Mouse (Mus musculus): ENCODE measurements around the gene Ppil6.

The Ppil6 gene

GRCm38 (mm10) chr10:41479961-41480360 lies 10.3 kb upstream of the Ppil6 start:
- DNase-seq: no peak

DNA sequence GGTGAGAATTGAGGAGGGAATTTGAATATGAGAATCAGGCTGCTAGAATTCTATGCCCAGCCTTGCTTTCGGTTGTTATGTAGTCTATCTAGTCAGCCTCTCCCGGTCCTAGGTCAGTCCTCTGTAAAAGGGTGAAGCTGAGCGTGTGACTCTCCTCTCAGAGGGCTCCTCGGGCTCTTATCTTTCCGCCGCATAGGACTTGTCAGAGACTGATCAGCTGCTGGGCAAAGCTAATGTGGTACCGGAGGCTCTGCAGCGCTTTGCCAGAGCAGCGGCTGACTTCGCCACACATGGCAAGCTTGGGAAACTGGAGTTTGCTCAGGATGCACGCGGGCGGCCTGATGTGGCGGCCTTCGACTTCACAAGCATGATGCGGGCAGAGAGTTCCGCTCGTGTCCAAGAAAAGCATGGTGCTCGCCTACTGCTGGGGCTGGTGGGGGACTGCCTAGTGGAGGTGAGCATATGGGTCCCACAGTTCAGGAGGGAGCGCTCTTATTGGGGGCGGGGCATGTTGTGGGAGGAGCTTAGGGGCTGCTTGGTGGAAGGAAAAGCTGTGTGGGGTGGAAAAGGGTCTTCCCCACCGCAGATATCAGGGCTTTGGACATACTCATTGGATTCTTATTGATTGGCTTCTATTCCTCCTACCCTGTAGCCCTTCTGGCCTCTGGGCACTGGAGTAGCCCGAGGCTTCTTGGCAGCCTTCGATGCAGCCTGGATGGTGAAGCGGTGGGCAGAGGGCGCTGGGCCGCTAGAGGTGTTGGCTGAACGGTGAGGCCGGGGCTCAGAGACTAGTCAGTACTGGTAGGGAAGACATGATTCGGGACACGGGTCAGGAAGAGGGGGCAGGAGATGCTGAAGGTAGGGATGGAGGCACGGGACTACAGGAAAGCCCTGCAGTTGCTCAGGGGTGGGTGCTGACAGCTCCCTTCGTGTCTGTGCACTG lies 9.0 kb upstream of the Ppil6 start:
- DNase-seq: peak; percentile 45 to 55

- DNase-seq: peak; percentile 46 to 75
These were observed 7.8 kb upstream of the Ppil6 start for GRCm38 (mm10) chr10:41482446-41482845.

- no peak for DNase-seq
These were observed 4.5 kb upstream of the Ppil6 start for GRCm38 (mm10) chr10:41485778-41486177.

- DNase-seq: no peak
These were observed 3.6 kb upstream of the Ppil6 start for GRCm38 (mm10) chr10:41486506-41487170.

DNA sequence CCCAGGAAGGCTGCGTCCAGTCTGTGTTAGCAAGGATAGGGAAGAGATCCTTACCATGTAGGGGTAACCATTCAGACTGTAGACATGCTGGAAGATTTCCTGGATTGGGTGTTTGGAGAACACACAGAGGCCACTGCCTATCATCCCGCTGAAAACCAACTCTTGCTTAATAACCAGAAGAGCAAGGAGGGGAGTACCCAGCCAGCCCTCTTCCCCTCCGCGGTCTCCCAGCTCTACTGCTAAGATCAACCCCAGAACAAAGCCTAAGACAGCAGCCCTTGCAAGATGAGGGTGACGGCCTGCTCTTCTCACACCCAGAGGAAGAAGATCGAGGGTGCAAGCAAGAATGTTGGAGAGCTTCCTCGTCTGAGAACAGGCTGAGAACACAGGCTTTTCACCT lies 1.4 kb upstream of the Ppil6 start:
- no peak for DNase-seq

DNA sequence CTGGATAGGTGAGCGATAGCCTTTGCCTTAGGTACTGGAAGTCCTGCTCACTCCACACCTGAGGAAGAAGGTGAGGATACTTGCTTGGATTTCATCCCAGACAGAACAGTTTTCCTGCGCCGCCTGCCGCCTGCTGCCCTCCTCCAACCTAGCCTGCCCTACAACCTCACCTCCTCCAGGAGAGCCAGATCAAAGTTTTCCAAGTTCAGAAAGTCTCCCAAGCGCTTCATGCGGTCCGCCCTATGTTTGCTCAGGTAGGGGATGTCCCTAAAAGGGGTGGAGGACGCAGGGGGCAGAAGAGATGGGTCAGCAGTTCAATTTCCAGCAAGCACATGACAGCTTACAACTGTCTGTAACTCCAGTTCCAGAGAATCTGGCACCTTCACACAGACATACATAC lies 945 bp upstream of the Ppil6 start:
- DNase-seq: no peak

DNA sequence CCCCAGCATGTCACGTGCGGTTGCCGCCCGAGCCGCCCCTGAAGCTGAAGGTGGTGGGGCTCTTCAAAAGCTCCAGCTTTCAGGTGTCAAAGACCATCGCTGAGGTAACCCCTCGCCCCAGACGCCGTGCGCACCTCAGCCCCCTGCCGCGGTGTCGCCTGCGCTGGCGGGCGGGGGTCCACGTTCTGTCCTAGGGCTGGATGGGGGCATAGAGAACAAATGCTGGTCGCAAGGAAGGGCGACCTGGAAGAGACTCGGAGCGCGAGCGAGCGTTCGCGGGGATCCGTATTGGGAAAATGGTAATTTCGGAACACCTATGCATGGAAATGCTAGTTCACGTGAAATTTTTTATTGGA lies 257 bp downstream of the Ppil6 start:
- DNase-seq: no peak

- no peak for DNase-seq
These were observed 872 bp downstream of the Ppil6 start for GRCm38 (mm10) chr10:41491111-41491510.

GRCm38 (mm10) chr10:41500941-41501340 lies 10.7 kb downstream of the Ppil6 start:
- DNase-seq: peak in 1 of 2 experiments; percentile 42

DNA sequence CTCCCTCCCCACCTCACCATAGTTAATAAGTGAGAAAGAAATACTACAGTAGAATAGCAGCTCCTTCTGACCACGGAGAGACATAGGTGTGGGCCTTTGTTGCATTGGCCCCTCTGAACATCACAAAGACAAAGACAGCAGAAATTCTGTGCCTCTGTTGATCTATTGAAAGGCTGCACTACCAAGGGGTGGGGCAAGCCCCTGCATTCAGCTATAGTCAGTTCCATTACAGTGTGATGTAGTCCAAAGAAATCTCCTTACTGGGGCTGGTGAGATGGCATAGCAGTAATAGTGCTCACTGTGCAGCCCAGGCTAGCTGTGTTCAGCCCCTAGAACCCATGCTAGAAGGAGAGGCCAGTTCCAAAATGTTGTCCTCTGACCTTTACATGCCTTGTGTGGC lies 14.8 kb downstream of the Ppil6 start:
- DNase-seq: no peak

DNA sequence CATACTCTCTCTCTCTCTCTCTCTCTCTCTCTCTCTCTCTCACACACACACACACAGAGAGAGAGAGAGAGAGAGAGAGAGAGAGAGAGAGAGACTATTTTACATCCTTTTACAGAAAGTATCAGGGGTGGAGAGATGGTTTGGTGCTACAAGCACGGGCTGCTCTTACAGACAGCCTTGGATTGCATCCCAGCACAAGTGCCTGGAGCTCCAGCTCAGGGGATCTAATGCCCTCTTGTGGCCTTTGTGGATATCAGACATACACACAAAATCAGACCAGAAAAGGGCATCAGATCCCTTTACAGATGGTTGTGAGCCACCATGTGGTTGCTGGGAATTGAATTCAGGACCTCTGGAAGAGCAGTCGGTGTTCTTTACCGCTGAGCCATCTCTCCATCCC lies 15.2 kb downstream of the Ppil6 start:
- peak; percentile 90 to 91 for DNase-seq

- DNase-seq: peak; percentile 46 to 48
These were observed 18.9 kb downstream of the Ppil6 start for GRCm38 (mm10) chr10:41509160-41509559.

DNA sequence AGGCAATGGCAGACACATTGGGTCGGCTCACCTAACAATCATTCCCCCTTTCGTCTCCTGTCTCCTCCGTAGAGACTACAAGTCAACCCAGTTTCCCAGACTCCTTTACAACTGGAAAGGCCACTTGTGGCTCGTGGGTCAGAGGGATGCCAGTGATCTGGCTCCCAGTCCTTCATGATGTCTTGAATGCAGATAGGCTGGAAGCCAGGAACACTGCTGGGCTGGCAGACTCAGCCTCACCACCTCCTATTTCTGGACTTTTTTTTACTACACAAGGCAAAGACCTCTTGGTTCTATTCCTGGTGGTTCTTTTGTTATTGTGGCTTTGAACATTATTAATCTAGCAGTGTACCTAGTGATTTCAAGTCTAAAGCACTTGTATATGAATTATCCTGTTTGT lies 24.1 kb downstream of the Ppil6 start:
- DNase-seq: peak in 1 of 2 experiments; percentile 13

DNA sequence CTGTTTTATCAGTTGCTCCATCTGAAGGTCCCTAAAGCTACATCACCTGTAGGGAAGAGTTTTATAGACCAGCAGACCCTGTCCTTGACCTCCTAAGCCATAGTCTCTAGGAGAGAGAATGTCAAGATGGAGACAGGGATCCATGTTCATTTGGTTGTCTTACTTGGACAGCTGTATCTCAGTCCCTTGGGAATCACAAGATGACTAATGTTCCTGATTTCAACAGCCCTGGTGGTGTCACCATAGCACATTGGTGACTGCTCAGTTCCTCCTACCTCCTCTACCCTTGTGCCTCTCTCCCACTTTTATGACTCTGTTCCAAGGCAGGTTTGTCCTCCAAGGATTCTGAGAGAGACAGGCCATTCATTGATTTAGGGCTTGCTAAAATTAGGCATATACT lies 24.7 kb downstream of the Ppil6 start:
- DNase-seq: no peak

DNA sequence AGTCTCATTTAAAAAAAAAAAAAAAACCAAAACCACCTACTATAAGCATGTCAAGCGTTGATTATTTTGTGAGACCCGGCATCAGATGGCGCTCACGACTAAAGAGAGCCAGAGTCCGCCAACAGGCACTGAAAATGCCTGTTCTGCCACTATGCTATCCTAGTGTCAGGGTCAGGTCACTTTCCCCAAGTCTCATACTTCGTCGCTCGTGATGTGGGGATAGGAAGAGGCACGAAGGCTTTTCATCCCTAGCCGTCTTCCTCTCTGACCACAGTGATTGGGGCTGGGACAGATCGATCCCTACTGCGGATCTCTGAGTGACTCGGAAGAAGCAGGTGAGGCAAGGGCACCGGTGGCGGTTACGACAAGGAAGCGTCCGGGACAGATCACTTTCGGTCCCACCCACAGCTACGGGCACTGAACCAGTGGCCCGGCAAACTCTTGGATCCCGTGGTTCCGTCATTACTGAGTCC lies 28.3 kb downstream of the Ppil6 start:
- DNase-seq: peak; percentile 84 to 87

DNA sequence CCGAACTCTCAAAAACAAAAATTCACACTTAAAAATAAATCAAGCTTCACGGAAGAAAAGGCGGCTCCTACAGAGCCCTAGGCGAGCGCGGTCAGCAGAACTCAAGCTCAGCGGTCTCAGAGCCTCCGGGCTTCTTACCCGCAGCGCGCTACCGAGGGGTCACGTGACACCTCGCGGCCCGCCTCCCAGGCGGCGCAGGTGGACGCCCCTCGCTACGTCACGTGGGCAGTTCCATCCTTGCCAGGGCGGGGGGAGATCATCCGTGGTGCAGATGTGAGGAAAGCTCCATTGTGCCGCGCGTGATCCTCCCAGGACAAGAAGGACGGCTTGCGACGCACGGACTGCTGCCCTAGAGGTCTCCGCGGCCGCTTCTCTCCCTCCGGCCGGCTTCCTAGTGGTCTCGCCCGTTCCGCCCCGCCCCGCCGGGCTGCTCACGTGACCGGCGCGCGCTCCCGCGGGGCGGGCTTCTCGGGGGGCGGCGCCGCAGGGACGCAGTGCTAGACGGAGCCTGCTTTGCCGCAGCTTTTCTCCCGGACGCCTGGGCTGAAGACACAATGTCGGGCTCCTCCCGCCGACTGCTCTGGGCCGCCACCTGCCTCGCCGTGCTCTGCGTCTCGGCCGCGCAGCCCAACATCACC lies 28.9 kb downstream of the Ppil6 start, which contains the start of gene Cd164:
TSS of gene Cd164 (plus strand) at position 434 of the 638 bp plus-strand sequence.
- DNase-seq: peak; percentile 98

DNA sequence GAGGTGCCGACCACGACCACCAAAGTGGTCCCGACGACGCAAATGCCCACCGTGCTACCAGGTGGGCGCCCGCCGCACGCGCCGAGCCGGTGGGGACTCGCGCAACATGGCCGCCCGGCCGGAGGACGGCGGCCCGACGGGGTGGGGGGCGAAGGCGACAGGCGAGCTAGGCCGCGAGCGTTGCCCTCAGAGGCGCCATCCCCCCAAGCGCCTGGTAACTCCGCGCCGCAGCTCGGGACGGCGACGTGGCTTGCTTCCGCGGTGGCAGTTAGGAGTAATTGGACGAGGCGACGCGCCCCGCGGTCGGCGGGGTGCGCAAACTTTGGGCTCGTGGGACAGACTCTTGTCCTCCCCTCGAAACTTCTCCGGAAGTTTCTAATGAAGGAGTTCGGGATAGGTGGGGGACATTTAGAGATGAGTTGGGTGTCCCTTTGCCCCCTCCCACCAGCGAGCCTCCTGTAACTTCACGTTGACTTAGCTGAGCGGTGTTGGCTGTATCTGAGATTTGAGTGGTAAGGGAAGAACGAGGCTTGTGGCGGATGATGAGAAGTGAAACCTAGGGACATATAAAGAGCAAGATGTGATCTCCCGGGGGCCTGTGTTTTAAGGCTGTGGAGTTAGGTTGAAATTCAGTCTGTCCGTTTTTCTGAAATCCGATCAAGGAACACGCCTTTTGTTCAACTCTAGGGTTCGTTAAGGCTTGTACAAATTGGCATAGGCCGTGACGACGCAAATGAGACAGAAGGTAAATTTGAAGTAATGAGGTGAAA lies 29.6 kb downstream of the Ppil6 start:
- DNase-seq: peak; percentile 74 to 77

DNA sequence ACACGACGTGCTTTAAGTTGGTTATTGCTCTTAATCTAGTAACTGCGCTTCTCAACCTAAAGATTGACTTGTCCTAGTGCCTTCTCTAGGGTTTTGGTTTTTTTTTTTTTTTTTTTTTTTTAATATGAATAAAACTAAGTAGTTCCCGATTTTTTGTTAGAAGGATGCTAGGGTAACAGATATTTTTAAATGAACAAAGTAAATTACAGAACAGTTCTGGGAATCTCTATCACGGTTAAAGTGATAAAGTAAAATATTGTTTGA lies 30.1 kb downstream of the Ppil6 start:
- no peak for DNase-seq

DNA sequence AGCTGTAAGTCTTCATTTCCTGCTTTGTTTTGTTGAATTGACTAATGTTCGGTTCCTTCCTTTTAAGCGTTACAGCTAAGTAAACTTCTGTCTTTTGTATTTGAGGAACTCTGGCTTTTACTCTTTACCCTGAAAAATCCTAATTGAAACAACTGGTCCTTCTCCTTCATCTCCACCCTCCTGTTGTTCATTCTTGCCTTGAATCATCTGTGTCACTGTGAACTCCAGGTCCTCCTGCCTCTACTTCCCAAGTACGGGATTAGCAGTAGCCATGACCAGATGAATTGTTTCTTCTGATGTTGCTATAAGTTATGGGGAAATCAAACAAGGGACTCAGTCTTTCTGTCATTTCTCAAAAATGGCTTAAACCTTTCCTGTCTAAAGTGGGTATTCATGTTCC lies 33.1 kb downstream of the Ppil6 start:
- no peak for DNase-seq

DNA sequence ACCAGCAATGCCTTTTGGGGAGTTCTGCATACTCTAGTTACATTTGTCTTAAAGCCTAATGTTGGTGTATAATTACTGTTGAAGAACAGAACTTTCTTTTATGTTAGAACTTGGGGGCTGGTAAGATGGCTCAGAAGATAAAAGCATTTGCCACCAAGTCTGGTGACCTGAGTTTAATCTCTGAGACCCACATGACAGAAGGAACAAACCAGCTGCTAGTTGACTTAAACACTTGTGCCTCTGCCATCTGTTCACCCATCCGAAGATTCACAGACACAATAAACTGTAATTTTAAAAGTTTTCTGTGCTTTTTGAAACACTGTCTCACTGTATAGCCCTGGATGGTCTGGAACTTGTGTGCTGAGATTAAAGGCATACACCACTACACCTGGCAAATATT lies 35.5 kb downstream of the Ppil6 start:
- DNase-seq: no peak

DNA sequence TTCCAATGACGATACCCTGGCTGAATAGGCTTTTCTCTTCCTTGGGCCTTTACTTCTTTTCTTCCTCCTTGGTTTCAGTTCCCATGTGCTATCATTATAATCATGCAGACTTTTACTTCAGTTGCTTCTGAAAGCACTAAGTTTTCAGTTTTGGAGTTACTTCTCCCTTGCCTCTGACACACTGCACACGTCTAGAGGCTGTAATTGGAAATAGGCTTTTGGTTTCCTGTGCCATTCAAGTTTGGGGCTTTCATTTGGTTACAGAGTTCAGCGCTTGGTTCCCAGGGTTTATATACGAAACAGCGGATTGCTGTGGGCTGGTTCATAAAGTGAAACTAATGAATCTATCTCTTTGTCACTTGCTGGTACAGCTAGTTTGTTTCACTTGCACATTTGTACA lies 39.7 kb downstream of the Ppil6 start:
- no peak for DNase-seq

DNA sequence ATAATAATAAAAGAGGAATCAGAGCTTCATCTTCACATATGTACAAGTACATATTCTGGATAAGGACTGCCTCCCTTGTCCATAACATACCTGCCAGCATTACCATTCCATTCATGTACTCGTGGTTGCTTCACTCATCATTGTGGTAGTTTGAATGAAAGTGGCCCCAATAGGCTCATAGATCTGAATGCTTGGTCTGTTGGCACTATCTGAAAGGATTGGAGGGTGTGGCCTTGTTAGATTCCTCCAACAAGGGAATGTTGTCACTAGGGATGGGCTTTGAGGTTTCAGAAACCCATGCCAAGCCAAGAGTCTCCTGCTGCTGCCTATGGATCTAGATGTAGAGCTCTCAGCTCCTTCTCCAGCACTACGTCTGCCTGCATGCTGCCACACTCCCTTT lies 45.8 kb downstream of the Ppil6 start:
- no peak for DNase-seq

All from cerebellum, postnatal 10 days (tissue).